Mouse (Mus musculus) gastrocnemius, postnatal 4 days (tissue): ENCODE measurements around the gene Isyna1. TPM values are rescaled to one million over a fixed set of nuclear protein-coding genes. Genes with fewer than 3 reads are reported as not detected.

Experiments used
- DNase-seq, 2 experiments: peaks; one replicate each; pipeline ENCODE4 v3.0.0; 2021 to 2022; ENCODE audit warnings: low spot score in 2 of 2, mixed read lengths in 2 of 2
- long read RNA-seq, 2 experiments: library from polyadenylated mRNA; stranded (forward); transcript quantifications; one replicate each; pipeline ENCODE4 v2.0.0; 2021
- total RNA-seq, 2 experiments: library from RNA; stranded (reverse); gene quantifications; 2 replicates each; pipeline ENCODE4 v1.2.3; 2021

Gene Isyna1
- 10 to 100 TPM; 22.8 to 31.3 TPM for total RNA-seq
- long read RNA-seq, experiment 1, transcript Isyna1-201 (11 exons, 1,836 nt): major isoform, 27 of 31 reads
- long read RNA-seq, experiment 1, partial matches to known transcripts: 1 of 31 reads
- long read RNA-seq, experiment 1, other reads (novel, unspliced or antisense): 1 of 31 reads
- long read RNA-seq, experiment 2, transcript Isyna1-201 (11 exons, 1,836 nt): major isoform, 36 of 41 reads
- long read RNA-seq, experiment 2, partial matches to known transcripts: 2 of 41 reads
- long read RNA-seq, experiment 2, other reads (novel, unspliced or antisense): 1 of 41 reads

- peak in 1 of 2 experiments; percentile 72 for DNase-seq
These were observed at the start of gene Isyna1 for GRCm38 (mm10) chr8:70593961-70594609. TSS of gene Isyna1 (plus strand) at chr8:70594373.

- DNase-seq: no peak
These were observed 47.8 kb upstream of the Isyna1 start for GRCm38 (mm10) chr8:70546412-70546811.

GRCm38 (mm10) chr8:70547762-70548161, 46.4 kb upstream of the Isyna1 start:
- DNase-seq: no peak

DNA sequence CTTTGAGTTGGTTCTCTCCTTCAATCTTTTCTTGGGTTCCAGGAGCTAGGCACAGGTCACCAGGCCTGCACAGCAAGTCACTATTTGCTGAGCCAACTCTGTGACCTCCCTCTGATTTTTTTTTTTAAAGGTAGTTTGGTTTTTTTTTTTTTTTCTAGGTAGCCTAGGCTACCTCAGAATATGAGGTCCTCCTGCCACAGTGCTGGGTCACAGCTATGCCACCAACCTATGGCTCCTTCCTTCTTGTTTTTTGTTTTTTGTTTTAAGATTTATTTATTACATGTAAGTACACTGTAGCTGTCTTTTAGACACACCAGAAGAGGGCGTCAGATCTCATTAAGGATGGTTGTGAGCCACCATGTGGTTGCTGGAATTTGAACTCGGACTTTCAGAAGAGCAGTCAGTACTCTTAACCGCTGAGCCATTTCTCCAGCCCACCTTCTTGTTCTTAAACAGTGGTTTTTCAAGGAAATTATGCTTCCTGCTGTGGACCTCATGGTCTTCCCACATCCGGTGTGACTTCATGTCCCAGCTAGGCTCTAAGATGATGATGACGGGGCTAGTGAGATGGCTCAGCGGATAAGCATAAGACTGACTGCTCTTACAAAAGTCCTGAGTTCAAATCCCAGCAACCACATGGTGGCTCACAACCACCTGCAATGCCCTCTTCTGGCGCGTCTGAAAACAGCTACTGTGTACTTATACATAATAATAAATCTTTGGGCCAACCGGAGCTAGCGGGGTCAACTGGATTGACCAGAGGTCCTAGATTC, 44.6 kb upstream of the Isyna1 start:
- DNase-seq: no peak

DNA sequence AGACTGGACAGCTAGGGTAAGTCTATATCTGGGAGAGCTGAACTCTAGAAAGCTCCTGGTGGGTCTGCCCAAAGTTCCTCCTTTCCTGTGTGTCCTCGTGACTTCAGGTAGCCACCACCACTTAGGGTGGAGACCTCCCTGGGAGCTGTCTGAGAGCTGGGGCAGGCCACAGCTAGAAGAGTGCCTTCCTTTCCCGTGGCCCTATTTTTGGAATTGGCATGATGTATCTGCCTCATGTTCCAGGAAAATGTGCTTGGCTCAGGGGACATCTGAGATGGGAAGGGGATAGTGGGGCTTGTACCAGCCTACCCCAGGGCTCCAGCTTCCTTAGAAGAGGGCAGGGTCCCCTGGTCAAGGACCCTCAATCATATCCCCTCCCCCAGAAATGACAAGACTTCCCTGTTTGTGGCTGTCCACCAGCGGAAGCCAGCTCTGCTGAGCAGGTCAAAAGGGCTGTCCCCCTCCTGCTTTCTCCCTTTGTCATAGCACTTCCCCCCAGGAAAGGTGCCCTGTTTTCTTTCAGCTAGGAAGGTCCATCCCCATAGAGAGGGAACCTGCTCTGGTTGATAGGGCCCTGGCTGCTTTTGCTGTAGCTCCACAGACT, 42.5 kb upstream of the Isyna1 start:
- no peak for DNase-seq

- no peak for DNase-seq
These were observed 41.3 kb upstream of the Isyna1 start for GRCm38 (mm10) chr8:70552836-70553235.

GRCm38 (mm10) chr8:70553740-70554139, 40.4 kb upstream of the Isyna1 start:
- DNase-seq: peak in 1 of 2 experiments; percentile 63

- no peak for DNase-seq
These were observed 39.0 kb upstream of the Isyna1 start for GRCm38 (mm10) chr8:70555079-70555747.

DNA sequence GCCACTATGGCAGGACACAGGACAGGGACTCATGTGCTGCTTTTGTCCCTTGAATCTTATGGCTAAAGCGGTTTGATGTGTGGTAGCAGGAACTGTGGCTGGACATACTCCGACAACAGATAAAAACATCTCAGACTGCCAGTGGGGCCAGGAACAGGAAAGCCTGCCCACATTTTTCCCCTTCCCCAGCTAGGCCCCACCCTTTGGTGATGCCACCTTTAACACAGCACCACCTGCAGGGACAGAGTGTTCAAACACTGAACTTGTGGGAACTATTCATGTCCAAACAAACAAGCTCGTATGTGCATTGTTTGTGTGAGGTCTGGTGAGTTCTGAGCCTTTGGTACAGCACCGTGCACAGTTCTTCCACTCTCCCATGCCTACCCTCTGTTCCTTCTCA, 35.8 kb upstream of the Isyna1 start:
- no peak for DNase-seq

GRCm38 (mm10) chr8:70558983-70559382, 35.2 kb upstream of the Isyna1 start:
- no peak for DNase-seq

DNA sequence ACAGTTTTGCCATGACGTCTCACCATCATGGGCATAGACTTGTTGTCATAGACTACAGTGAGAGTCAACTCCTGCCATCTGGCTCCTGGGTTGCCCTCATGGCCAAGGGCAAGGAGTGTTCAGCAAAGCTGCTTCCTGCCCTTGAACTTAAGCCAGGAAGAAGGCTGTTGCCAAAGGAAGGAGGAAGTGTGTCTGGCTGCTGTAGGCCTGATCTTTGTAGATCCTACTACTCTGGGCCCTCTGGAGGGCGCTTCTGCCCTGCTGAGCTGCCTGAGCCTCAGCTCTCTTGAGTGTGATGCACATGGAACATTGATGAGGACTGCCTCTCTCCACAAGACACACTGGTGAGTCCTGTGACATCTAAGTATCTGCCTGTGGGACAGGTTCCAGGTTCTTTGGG, 34.1 kb upstream of the Isyna1 start:
- peak in 1 of 2 experiments; percentile 44 for DNase-seq

DNA sequence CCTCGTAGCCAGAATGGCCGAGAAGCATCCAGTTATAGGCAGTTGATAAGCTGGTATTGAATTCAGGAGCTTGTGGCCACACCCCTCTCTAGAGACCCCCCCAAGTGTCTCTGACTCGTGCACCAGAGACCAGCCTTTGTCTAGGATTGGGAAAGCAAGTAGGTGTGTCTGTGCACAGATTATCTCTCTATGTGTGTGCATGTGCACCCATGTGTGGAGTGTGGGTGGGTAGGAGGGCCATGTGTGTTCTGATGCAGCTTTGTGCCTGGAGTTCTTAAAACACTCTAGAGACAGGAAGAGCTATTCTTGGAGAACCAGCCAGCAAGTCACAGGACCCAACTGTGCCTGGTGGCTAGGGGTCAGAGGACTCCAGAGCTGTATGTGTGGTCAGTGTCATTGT, 33.6 kb upstream of the Isyna1 start:
- DNase-seq: no peak

GRCm38 (mm10) chr8:70561357-70561756, 32.8 kb upstream of the Isyna1 start:
- no peak for DNase-seq

DNA sequence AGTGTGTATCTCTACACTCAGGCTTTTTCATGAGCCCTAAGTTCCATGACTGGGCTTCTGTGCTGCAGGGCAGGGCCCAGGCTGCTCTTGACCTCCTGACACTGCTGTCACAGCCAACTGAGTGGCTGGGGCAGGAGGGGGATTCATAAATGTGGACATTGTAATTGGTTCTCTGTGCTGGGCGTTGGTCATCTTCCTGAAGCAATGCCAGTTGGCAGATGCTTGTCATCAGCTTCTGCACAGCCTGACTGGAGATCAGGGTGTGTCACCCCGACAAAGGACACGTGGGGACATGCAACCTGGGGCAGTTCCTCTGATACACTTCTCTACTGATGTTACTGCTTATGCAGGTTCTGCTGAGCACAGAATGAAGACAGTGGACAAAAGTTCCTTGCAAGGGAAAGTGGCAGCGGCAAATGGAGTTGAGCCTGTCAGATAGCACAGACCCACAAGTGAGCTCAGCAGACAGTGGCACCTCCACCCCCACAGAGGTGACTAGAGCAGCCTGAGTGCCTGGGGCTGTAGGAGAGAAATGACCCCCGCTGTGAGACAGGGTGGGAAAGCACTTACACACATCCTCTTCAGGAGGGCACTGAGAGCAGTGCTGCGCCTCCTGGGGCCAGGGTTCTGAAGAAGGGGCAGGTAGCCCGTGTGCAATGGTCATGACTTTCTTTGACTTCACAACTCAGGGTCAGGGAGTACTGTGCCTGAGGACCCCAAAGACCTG, 32.2 kb upstream of the Isyna1 start:
- peak in 1 of 2 experiments; percentile 40 for DNase-seq

- DNase-seq: no peak
These were observed 31.4 kb upstream of the Isyna1 start for GRCm38 (mm10) chr8:70562802-70563201.

DNA sequence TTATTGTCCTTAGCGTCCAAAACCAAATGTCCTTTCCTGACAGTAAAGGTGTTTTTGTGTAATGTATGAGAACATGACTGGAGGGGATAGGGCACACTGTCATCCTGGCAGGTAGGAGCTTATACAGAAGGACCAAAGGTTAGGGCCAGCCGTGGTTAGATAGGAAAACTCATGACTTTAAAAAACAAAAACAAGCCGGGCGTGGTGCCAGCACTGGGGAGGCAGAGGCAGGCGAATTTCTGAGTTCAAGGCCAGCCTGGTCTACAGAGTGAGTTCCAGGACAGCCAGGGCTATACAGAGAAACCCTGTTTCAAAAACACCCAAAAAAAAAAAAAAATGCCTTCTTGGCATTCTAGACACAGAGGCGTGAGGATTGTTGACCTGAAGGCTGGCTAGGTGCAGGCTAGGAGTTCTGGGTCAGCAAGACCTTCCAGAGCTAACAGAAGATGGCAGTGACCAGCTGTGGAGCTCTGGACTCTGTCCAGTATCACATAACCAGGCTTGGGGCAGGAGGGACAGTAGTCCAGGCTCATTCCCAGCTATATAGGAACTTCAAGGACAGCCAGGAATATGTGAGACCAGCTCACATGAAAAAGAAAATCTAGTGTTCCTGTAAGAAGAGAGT, 30.3 kb upstream of the Isyna1 start:
- DNase-seq: no peak

GRCm38 (mm10) chr8:70564696-70565235, 29.4 kb upstream of the Isyna1 start:
- DNase-seq: no peak

DNA sequence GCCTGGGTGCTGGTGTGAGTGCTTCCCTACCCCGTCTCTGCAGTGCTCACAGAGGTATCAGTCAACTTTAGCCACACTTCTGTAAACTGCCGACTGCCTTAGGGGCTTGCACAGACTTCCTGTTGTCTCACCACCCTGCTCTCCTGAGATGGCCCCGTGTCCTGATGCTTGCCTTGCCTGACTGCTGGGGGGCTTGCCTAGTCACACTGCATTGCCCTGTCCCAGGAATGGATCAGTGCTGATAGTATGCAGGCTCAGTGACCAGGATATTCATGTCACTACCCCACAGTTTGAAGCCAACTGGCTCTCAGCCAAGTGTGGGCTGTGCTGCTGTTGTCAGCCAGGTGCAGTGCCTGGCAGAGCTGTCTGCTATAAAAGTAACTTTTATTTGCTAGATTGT, 28.6 kb upstream of the Isyna1 start:
- DNase-seq: peak in 1 of 2 experiments; percentile 42

GRCm38 (mm10) chr8:70570360-70570759, 23.8 kb upstream of the Isyna1 start:
- no peak for DNase-seq

GRCm38 (mm10) chr8:70570990-70571389, 23.2 kb upstream of the Isyna1 start:
- DNase-seq: no peak
